Mouse (Mus musculus) layer of hippocampus, adult 8-10 months (tissue): Measurements from ENCODE around the gene Gm3591. TPM values are rescaled to one million over a fixed set of nuclear protein-coding genes. Genes with fewer than 3 reads are reported as not detected.
"Not testable (repeated sequence)": the region's sequence is repeated elsewhere in the genome, so short reads cannot be mapped to it uniquely, and the experiment has no call there.

Source experiments
- DNase-seq, 2 experiments: peaks; one replicate each; pipeline ENCODE4 v3.0.0; 2022; ENCODE audit warnings: low spot score in 2 of 2
- total RNA-seq, 4 experiments: library from RNA; stranded (reverse); gene quantifications; 2 replicates each; pipeline ENCODE4 v1.2.4; 2022

Gene Gm3591
- total RNA-seq, result 1 to 10 TPM in 2 of 4 experiments, under 1 TPM in 1, not detected in 1; 0.21 to 1.6 (median 1.2) TPM

GRCm38 (mm10) chr14:6412382-6412781 lies at the start of gene Gm3591:
Gene Gm3591 (minus strand): TSS chr14:6412482.
- DNase-seq, result not testable (repeated sequence)

GRCm38 (mm10) chr14:6444511-6444910 lies 32.2 kb upstream of the Gm3591 start, which contains the start of gene Gm3594:
Gene Gm3594 (minus strand): TSS chr14:6444611.
- not testable (repeated sequence) for DNase-seq

GRCm38 (mm10) chr14:6440774-6441173 lies 28.5 kb upstream of the Gm3591 start:
- DNase-seq, result not testable (repeated sequence)

GRCm38 (mm10) chr14:6440206-6440605 lies 27.9 kb upstream of the Gm3591 start:
- not testable (repeated sequence) for DNase-seq

- DNase-seq, result peak in 1 of 2 experiments; percentile 3
These were observed 14.5 kb upstream of the Gm3591 start for GRCm38 (mm10) chr14:6426766-6427165.

GRCm38 (mm10) chr14:6426353-6426752 lies 14.1 kb upstream of the Gm3591 start:
- not testable (repeated sequence) for DNase-seq

GRCm38 (mm10) chr14:6390219-6390618 lies 22.1 kb downstream of the Gm3591 start, which contains the start of gene Gm16440:
Gene Gm16440 (minus strand): TSS chr14:6390319.
- not testable (repeated sequence) for DNase-seq

Other genes starting within 250 kb of the Gm3591 start
- gene Gm21560, start 193.2 kb downstream of the Gm3591 start, total RNA-seq, result 1 to 10 TPM; 1.2 to 2.4 (median 1.7) TPM
- 1 to 10 TPM; 2.3 to 4.5 (median 3.3) TPM for gene Gm3411, start 125.2 kb downstream of the Gm3591 start, total RNA-seq
- gene Gm21103, start 107.6 kb downstream of the Gm3591 start, total RNA-seq, result not detected
- gene Gm3618, start 68.8 kb downstream of the Gm3591 start, total RNA-seq, result not detected
- gene Gm16440, start 22.2 kb downstream of the Gm3591 start, total RNA-seq, result not detected
- gene Gm3594, start 32.1 kb upstream of the Gm3591 start, total RNA-seq, result not detected
- not detected for gene Gm8356, start 124.8 kb upstream of the Gm3591 start, total RNA-seq
- 1 to 10 TPM in 2 of 4 experiments, under 1 TPM in 2; 0.21 to 1.9 (median 1.0) TPM for gene Gm3629, start 178.1 kb upstream of the Gm3591 start, total RNA-seq
- gene Gm3460, start 209.9 kb upstream of the Gm3591 start, total RNA-seq, result not detected